Mouse (Mus musculus) lung, postnatal 0 days (tissue): ENCODE measurements around the gene Milr1.

Experiments used
- CTCF ChIP-seq: IDR thresholded peaks from 2 replicates; pipeline ENCODE4 v1.5.1; 2016; ENCODE audit warnings: antibody characterized with exemption, mild to moderate bottlenecking
- EP300 ChIP-seq: IDR thresholded peaks from 2 replicates; pipeline ENCODE4 v1.6.1; 2016; ENCODE audit warnings: antibody characterized with exemption, mild to moderate bottlenecking, control low read depth

DNA sequence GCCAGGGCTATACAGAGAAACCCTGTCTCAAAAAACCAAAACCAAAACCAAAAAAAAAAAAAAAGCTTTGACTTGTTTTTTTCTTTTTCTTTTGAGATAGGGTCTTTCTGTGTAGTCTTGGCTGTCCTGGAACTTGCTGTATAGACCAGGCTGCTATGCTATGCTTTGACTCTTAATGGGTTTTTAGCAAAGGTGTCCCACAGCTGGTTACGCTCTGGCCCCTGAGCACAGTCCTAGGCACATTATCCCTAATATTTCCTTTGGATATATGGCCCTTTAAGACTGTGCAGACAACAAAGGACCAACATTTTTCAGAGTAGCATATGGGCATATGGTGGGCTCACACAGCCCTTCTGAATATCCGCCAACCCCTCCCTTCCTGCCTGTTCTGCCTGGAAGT lies 11.9 kb upstream of the Milr1 start:
- TF ChIP-seq EP300: no peak
- no peak for TF ChIP-seq CTCF
